Mouse (Mus musculus) left cerebral cortex, adult 6 months (tissue): Measurements from ENCODE around the gene Olfr143. TPM values are rescaled to one million over a fixed set of nuclear protein-coding genes. Genes with fewer than 3 reads are reported as not detected.

ENCODE experiments used
- long read RNA-seq, 2 experiments: library from polyadenylated mRNA; unstranded; transcript quantifications; one replicate each; pipeline ENCODE4 v2.0.0; 2019 to 2020
- polyA plus RNA-seq: library from polyadenylated mRNA; unstranded; fragments of <200 nt; fragmentation: Nextera tagmentation; gene quantifications from 2 replicates; pipeline ENCODE4 v1.2.3, GENCODE M21; 2021

The Olfr143 gene
- not detected in 2 replicates for polyA plus RNA-seq
- long read RNA-seq, experiment 1 = 0 reads
- long read RNA-seq, experiment 2 = 0 reads

GRCm38 (mm10) chr9:38252474-38252873 lies at the start of gene Olfr143:
Olfr143 (plus strand) TSS chr9:38252774.

GRCm38 (mm10) chr9:38208065-38208464 lies 44.5 kb upstream of the Olfr143 start, which contains the start of gene Olfr893:
Olfr893 (plus strand) TSS chr9:38208365.

GRCm38 (mm10) chr9:38217755-38218154 lies 34.8 kb upstream of the Olfr143 start, which contains the start of gene Olfr894:
Olfr894 (plus strand) TSS chr9:38218055.

GRCm38 (mm10) chr9:38267551-38267950 lies 15.0 kb downstream of the Olfr143 start, which contains the start of gene Olfr895:
Olfr895 (plus strand) TSS chr9:38267851.

GRCm38 (mm10) chr9:38290807-38291206 lies 38.2 kb downstream of the Olfr143 start, which contains the start of gene Olfr896-ps1:
Olfr896-ps1 (plus strand) TSS chr9:38291107.

Other genes with a start within 250 kb of the Olfr143 start
- not detected in 2 replicates for gene Olfr883, start 227.0 kb upstream of the Olfr143 start, polyA plus RNA-seq
- not detected in 2 replicates for gene Olfr884, start 206.2 kb upstream of the Olfr143 start, polyA plus RNA-seq
- gene Olfr885, start 191.5 kb upstream of the Olfr143 start, polyA plus RNA-seq = not detected in 2 replicates
- gene Olfr887, start 168.7 kb upstream of the Olfr143 start, polyA plus RNA-seq = not detected in 2 replicates
- not detected in 2 replicates for gene Olfr888, start 144.6 kb upstream of the Olfr143 start, polyA plus RNA-seq
- gene Olfr889, start 137.6 kb upstream of the Olfr143 start, polyA plus RNA-seq = 0.15 and 0.23 TPM in 2 replicates
- gene Olfr890, start 110.3 kb upstream of the Olfr143 start, polyA plus RNA-seq = not detected in 2 replicates
- not detected in 2 replicates for gene Olfr891, start 72.0 kb upstream of the Olfr143 start, polyA plus RNA-seq
- not detected in 2 replicates for gene Olfr893, start 44.4 kb upstream of the Olfr143 start, polyA plus RNA-seq
- gene Olfr894, start 34.7 kb upstream of the Olfr143 start, polyA plus RNA-seq = not detected in 2 replicates
- gene Olfr895, start 15.1 kb downstream of the Olfr143 start, polyA plus RNA-seq = not detected in 2 replicates
- not detected in 2 replicates for gene Olfr896-ps1, start 38.3 kb downstream of the Olfr143 start, polyA plus RNA-seq
- gene Olfr25, start 76.3 kb downstream of the Olfr143 start, polyA plus RNA-seq = not detected in 2 replicates
- gene Olfr898, start 95.6 kb downstream of the Olfr143 start, polyA plus RNA-seq = not detected in 2 replicates
- gene Olfr250, start 114.1 kb downstream of the Olfr143 start, polyA plus RNA-seq = not detected in 2 replicates
- gene Olfr251, start 124.3 kb downstream of the Olfr143 start, polyA plus RNA-seq = not detected in 2 replicates
- gene Olfr147, start 148.9 kb downstream of the Olfr143 start, polyA plus RNA-seq = not detected in 2 replicates
- gene Olfr901, start 176.7 kb downstream of the Olfr143 start, polyA plus RNA-seq = not detected in 2 replicates
- not detected in 2 replicates for gene Olfr902, start 194.9 kb downstream of the Olfr143 start, polyA plus RNA-seq
- gene Olfr904, start 210.4 kb downstream of the Olfr143 start, polyA plus RNA-seq = not detected in 2 replicates
- gene Olfr905, start 218.3 kb downstream of the Olfr143 start, polyA plus RNA-seq = not detected in 2 replicates
- gene Olfr906, start 234.3 kb downstream of the Olfr143 start, polyA plus RNA-seq = not detected in 2 replicates
- gene Olfr907, start 243.0 kb downstream of the Olfr143 start, polyA plus RNA-seq = not detected in 2 replicates